Mouse (Mus musculus) right cerebral cortex, postnatal 14 days (tissue): ENCODE measurements around the gene Iqca.
A peak's percentile ranks its signal among the peaks of the same experiment; 100 is the strongest.

ENCODE experiments used
- DNase-seq: peaks from one replicate; pipeline ENCODE4 v3.0.0; 2022

The Iqca gene

DNA sequence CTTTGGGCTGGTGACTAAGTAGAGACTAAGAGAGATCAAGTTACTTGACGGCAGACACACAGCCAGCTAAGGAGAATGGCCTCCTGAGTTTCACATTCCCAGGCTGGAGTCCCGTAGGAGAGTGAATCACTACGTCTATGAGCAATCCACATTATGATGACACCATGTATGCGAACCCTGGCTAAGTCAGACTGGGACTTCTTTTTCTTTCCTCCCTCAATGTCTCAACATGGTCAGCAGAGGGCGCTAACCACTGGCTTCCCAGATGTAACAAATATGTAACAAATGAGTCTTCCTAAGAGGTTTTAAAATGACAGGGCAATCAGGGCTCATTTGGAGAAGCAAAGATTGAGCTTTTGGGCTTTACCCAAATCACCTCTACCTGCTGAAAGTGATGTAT, 101.9 kb downstream of the Iqca start:
- DNase-seq: peak; percentile 64

DNA sequence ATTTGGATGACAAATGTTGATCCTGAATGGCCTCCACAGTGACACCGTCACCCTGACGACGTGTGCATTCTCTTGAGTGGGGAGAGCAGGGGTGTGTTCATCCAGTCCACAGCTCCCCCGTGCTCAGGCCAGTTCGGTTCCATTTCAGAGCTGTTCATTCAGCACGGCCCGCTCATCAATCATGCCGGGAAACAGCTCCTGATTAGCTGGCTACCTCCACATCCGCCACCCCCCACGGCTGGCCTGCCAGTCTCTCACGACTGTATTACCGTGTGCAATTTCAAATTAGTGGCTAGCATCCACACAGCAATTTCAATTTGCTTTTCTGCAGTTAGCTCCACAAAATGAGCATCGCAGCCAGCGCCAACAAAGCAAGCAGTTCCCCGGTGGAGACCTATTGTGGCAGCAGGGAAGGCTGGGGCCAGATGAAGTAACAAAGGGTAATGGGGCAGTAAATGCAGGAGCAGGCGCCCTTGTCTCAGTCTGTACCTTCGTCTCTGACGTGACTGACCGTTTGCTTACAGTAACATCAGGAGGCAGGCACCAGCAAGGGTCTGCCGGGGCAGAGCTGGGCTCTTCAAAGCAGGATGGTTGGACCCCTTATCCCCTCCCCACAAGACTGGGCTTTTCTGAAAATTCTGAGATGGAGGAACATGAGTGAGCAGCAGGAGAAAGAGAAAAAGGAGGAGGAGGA, 103.0 kb downstream of the Iqca start:
- DNase-seq: no peak

DNA sequence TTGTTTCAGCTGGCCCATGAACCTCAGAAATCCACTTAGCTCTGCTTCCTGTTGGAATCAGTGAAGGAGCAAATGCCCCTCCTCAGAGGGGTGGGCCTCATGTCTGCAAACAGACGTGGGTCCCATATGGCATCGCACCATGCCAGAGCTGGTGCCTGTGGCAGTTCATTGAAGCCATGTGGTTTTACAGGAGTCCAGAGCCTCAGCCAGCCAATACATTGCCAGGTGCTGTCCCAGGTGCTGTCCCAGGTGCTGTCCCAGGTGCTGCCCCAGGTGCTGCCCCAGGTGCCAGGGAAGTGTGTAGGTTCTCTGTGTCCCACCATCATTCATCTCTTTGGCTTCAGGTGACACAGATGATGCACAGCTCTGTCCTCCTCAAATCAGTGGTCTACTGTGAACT, 124.9 kb downstream of the Iqca start:
- DNase-seq: no peak

DNA sequence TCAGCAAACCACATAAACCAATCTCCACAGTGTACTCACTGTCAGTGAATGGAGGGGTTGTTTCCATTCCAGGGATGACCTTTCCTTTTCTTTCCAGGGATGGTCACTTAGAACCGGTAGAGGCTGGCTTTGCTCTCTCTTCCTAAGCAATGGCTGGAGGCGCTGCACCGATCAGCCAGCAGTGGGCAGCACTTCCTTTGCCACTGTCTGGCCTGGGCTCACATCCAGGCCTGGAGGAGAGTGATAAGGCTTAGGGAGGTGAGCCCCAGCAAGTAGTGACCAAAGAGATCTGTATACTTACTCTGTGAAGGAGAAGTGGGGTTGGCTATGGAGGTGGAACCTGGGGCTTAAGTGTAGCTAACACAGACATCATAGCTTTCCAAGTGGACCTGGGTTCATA, 126.3 kb downstream of the Iqca start:
- DNase-seq: peak; percentile 17

DNA sequence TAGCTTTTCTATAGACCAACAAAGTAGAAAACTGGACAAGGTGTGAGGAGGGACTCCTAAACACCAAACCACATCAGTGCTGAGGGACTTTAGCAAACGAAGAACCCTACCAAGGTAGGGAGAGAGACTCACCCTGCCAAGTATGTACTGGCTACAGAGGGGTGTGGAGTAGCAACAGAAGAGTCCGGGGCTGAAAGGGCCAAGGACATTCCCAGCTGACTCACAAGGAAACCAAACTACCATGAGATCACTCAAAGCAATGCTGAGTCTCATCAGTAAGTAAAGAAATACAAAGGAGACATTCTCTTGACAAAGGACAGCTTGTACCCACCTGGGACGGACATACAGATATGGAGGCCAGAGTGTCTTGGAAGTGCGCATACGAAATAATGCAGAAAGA, 132.9 kb downstream of the Iqca start:
- DNase-seq: no peak

DNA sequence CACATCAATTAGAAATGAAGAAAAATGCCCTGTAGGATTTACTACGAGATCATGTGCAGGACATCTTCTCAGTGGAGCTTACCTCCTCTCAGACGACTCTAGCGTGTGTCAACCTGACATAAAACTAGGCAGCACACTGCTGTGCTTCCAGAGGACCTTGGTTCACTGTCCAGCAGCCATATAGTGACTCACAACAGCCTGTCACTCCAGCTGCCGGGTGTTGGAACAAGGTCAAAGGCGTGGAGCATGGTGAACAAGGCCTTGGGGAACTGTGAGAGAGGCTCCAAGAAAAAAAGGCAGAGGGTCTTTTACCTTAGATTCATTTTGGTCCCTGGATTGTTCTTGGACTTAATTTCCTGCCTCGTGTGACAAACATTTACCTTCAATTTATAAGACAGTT, 135.1 kb downstream of the Iqca start:
- DNase-seq: no peak

DNA sequence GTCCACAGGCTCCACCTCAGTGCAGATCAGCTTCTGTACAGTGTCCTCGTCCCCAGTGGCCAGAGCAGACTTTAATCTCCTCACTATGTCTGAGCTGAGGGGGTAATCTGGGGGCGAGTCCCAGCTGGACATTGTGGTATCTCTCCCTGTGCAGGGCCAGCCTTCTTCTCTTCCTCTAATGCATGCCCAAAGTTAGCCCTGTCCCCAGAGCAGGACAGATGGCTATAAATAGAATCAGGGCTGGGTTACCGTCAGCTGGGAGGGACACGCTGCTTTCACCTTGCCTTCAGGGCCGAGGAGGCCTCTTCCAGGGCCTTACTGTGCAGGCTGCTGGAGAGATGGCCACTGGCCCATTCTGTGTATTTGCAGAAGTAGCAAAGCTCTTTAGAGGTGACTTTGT, 138.8 kb downstream of the Iqca start, which contains the start of gene Asb18:
Asb18 (minus strand) TSS at position 221 of the 400 bp plus-strand sequence.
- DNase-seq: no peak

DNA sequence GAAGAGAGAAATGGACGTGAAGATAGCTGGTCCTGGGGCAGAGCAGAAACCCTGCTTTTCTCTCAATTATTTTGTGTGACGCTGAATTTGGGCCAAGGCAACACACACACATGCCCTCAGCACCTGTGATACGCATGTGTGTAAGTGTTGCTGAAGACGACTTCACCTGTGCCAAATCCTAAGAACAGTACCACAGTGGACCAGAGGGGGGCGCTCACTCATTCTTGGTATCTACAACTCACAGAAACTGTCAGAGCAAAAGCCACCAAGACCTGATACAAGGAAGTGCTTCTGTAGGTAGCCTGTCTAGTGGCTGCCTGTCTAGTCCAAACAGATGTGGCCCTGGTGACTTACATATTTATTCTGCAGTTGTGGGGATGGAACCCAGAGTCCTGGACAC, 139.9 kb downstream of the Iqca start:
- DNase-seq: no peak

DNA sequence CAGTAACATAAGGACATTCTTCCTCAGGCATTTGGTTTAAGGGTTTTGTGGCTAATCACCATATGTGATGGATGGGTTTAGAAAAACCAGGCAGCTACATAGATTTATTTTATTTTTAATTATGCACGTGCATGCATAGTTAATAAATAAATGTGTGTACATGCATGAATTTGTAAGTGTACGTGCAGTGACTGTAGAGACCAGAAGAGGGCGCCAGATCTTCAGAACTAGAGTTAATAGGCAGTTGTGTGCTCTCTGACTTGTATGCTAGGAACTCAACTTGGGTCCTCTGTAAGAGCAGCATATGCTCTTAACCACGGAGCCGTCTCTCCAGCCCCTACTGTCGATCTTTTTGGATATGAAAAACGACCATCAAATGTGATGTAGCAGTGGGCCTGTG, 140.4 kb downstream of the Iqca start:
- DNase-seq: no peak

DNA sequence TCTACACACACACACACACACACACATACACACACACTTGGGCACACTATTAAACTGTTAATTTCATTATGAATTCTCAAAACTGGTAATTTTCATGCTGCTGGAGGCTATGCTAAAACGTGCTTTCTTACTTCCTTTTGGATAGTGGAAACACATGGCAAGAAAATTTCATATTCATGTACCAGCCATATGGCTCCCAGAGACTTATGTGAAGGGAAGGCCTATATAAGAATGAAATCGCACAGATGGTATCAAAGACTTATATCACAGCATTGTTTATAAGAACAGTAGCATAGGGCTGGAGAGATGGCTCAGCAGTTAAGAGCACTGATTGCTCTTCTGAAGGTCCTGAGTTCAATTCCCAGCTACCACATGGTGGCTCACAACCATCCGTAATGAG, 141.0 kb downstream of the Iqca start:
- no peak for DNase-seq

DNA sequence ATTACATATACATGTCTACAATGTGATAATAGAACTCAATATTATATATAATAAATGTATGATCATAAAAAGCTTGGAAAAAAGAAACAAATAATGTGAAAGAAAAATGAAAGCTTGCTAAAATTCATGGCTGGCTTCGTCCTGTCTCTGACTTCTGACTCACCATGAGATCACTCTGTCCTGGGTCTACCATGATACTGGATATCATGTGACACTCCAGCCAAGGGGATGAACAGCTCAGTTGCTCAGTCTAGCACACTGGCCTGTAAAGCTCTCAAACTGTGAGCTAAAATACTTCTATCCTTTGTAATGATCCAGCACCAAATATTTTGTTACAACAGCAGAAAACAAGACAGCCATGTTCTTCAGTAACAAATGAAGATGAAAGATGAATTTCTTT, 143.1 kb downstream of the Iqca start:
- DNase-seq: no peak

DNA sequence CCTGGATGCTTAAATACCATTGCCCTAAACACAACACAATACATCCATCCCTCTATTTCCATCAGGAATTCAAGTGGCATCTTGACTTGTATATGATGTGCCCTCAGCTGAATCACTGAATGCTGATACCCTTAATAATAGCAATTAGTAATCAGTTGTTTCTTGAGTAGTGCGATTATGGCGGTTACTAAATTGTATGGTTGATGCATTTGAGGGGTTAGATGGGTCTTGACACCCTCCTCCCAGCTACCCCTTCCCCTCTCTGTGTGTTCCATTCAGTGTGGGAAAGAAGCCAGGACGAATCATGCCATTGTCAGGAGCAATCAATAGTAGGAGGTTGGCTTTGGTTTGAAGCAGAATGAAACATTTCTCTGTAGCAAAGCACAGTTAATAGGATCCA, 144.0 kb downstream of the Iqca start:
- DNase-seq: no peak

DNA sequence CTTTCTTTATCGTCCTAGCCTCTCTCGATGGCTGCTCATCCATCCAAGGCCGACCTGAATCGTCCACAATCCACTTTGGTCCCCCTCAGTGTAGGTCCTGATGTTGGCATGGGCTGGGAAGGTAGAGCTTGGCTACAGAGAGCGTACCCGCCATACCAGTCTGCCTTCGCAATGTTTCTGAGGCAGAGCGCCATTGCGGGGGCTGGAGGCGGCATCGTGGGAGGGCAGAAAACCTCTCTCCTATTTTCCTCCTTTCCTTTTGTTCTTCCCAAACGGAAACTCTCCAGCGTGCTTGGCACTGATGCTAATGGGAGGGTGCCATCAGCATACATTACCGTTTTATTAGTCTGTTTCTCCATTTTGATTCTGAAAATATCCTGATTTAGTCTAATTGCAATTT, 146.5 kb downstream of the Iqca start:
- no peak for DNase-seq

DNA sequence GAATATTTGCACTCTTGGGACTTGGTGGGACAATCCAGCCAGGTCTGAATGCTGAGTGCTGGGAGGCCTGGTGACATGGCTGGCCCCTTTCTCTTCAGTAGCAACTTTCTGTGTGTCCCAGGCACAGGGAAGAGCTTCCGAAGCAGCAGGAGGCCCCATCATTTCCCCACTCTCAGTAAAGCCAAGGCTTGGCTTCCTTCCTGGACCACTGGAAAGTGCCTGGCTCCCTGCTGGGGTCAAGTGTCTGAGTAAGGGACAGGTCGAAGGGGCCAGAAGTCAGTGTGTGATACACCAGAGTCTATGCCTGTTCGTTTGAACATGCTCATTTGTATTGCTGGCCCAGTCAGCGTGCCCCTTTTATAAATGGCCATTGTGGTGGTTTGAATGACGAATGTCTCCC, 152.2 kb downstream of the Iqca start:
- no peak for DNase-seq

DNA sequence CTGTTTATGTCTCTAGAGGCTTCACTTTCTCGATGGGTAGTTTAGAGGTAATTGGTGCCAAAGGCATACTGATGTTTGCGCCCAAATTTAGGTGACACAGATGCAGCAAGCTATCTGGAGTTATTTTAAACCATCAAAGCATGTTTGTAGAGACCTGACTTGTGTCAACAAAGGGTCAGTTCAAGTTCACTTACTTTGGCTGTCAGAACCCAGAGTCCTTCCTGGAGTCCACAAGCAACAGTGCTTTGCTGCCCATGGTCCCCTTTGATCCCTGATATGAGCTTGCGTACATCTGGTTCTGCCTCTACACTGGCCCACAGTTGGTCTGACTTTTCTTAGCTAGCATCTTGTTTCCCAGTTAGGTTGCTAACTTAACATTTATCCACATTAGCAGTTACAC, 153.3 kb downstream of the Iqca start:
- DNase-seq: no peak

DNA sequence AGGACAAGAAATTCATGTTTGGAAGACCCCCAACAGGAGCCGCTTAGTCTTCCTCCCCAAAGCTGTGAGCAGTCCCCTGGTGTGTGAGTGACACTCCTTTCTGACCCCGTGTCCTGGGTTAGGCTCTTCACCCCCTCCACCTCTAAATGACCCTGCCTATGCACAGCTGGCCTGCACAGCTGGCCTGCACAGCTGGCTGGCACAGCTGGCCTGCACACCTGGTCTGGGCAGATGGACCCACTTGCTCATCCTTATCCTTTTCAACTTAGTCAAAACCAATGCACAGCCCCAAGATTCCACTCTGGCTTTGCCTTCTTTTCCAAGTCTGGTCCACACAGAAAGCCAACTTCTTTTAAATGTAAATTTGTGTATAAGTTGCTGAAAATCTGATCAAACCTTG, 154.5 kb downstream of the Iqca start:
- no peak for DNase-seq

DNA sequence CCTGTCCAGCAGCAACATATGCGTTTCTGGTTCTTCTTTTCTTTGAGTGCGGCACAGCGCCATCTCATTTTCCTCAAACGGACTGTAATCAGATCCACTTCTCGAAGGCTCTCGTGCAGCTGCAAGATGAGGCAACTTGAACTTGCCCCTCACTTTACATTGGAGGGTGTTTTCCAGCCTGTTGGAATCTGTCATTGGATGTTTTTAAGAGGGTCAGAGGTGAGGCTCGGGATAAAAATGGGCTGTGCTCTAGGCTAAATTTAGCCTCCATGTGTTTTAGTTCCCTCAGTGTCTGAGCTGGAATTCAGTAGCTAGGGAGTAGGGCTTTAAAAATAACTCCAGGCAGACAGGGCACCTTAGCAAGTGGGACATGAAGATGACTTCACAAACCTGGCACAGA, 155.1 kb downstream of the Iqca start:
- DNase-seq: no peak

DNA sequence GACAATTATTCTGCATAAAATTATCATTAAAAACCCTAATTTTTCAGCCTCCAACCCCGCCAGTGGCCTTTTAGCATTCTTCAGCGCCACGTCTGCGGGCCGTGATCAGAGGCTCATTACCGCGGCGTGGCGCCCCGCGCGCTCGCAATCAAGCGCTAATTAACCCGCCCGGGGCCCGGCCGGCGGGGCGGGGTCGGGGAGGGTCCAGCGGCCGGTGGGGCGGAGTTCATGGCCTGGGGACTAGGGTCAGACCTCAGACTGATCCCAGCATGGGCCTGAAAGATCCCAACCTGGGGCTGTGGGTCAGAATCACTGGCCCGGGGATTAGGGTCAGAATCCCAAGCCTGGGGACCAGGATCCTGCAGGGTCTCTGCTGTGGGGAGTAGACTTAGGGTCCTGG, 160.9 kb downstream of the Iqca start:
- DNase-seq: no peak
